Mouse (Mus musculus) embryo, embryonic 11.5 days (tissue): ENCODE data around the gene Lif.

ENCODE experiments used
- DNase-seq: peaks from one replicate; pipeline ENCODE4 v3.0.0-alpha.2; 2012; ENCODE audit warnings: low read depth, low spot score

The Lif gene

DNA sequence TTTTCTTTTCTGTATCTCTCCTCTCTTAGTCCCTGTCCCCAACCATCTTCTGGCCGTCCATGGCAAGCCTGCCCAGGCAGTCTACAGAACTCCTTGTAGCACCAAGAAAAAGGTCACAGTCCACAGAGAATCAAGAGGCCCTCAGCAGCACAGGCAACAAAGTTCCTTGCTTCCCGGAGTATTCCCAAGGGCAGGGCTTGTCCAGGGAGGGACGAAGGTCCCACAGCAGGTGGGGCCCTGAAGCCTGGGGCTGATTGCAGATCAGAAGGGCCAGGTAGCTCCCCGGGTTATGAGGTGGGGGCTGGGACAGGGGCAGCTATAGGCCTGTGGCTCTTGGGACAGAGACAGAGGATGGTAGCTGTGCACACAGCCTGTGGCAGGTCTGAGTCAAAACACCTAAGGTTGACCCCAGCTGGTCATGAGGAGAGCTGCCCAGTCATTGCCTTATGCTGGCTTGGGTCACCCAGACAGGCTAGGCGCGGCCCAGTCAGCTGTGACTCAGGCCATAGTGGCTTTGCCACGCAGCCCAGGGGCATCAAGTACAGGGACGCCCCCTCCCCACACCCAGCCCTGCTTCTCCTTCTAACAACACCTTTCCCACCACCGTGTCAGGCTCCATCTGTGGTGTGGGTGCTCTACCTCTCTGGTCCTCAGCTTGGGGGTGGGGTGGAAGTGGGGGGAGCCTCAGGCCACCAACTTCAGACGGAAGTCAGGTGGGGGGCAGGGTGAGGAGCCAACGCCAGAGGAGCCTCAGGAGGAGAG, at the start of gene Lif:
Gene Lif (plus strand): TSS at position 712 of the 762 bp plus-strand sequence.
- DNase-seq: no peak

DNA sequence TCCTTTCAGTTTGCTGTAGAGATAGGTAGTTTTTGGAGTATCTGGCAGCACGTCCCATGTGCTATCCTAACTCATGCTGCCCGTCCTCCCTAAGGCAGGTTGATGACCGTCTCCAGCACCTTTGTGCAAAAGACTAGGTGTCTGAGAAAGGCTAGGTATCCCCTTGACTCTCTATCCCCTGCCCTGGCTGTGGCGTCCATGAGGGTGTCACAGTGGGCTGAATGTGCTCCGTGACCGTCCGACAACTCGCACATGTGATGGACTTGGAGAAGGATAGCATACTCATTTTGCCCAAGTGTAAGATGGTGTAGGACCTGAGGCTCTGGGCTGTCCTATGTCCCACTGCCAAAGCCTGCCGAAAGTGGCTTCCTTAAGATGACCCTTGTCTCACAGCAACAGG, 49.7 kb upstream of the Lif start:
- DNase-seq: no peak

DNA sequence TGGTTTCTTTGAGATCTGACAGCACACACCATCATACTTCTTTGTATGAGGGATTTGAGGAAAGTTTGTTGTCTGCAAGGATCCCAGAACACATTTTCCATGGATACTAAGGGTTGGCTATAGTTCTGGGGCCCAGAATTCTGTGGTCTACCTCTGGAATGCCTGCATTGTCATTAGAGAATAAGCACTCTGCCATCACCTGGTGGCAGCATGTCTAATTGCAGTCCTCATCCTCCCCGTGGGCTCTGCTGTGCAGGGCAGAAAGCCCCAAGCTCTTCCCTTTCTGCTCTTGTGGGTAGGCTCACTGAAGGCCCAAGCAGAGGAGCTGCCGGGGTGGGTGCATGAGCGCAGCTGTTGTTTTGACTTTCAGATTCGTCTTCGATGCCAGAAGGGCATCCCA, 47.8 kb upstream of the Lif start:
- no peak for DNase-seq

DNA sequence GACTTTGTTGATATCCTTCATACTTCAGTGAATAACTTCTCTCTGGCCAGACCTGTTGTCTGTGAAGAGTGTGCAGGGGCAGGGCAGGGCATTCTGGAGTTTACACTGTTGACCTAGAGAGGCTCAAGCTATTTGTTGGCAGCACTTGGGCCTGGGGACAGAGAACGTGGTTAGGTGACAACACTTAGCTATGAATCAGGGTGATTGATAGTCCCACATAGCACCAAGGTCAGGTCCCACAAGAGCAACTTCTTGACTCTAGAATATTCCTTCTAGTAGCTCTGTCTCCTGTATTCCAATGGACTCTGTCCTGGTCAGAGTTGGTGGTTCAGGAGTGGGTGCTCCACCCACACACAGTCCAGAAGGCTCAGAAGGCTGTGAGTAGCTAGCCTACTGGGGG, 46.6 kb upstream of the Lif start:
- no peak for DNase-seq

DNA sequence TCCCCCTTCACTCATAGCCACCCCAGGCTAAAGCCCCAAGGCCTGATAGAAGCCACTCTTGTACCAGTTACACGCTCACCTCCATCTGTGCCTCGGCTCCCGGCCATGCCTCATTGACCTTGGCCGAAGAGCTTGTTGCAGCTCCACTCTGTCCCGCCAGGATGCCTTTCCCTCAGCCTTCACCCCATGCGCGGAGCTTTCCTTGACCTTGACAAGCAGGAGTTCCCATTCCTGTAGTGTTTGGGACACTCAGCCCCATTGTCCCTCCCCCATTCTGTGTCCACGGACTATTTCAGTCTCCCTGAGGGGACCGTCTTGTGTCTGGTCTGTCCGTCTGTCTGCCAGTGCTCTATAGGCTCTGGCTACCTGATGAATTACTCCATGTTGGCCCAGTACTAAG, 44.2 kb upstream of the Lif start:
- DNase-seq: no peak

DNA sequence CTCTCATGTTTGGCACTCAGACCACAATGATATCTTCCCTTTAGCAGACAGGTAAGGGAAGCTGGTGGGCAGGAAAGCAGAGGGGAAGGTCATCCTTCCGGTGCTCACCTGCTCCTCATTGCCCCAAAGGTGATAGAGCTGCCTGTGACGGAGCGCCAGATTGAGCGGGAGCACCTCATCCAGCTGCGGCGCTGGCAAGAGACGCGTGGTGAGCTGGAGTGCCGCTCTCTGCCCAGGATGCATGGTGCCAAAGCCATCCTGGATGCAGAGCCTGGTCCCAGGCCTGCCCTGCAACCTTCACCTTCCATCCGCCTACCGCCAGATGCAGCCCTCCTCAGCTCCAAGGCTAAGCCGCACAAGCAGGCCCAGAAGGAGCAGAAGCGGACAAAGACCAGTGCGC, 42.8 kb upstream of the Lif start:
- DNase-seq: no peak

DNA sequence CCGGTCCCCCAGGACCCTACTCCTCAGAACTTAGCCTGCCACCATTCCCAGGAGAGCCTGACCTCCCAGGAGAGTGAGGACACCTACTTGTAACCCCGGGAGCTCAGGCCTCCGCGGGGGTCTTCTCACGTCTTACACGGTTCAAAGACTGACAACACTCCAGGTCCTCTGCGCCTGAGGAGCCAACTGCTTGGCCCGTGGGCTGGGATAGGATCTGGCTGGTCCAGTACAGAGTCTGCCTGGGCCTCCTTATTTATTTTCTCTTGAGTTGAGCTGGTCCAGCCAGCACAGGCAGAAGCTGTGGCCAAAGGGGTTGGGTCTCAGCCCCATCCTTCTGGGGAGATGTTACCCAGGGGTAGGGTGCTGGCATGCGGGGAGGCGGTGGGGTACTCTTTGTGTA, 42.3 kb upstream of the Lif start:
- DNase-seq: no peak

DNA sequence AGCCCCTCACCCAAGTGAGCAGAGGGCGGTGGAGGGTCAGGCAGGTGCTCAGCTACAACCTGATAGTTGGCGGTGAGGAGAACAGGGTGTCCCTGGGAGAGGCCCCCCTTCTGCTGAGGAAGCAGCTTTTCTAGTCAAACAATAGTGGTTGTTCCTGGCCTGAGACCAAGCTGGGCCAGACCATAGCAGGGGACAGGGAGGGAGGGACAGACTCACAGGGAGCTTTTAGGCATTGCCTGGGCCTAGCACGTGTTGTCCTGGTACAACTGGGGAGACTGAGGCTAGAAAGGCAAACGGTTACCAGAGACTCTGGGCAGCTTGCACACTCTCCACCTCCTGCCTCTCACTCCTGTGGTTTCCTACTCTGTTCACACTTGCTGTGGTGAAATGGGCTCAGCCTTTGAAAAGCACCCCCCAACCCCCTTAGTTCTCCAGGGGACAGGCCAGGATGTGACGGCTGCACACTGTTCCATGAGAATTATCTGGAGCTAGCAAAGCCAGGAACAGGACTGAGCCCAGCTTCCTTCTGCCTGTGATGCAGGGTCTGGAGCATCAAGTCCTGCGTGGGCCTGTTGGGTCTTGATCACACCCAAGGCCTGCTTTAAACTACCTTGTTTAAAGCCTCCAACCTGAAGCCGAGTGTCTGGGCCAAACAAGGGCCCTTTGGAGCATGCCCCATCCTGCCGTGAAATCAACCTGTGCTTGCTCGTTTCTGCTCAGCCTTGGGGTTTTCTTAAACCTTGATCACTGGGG, 40.9 kb upstream of the Lif start:
- no peak for DNase-seq

DNA sequence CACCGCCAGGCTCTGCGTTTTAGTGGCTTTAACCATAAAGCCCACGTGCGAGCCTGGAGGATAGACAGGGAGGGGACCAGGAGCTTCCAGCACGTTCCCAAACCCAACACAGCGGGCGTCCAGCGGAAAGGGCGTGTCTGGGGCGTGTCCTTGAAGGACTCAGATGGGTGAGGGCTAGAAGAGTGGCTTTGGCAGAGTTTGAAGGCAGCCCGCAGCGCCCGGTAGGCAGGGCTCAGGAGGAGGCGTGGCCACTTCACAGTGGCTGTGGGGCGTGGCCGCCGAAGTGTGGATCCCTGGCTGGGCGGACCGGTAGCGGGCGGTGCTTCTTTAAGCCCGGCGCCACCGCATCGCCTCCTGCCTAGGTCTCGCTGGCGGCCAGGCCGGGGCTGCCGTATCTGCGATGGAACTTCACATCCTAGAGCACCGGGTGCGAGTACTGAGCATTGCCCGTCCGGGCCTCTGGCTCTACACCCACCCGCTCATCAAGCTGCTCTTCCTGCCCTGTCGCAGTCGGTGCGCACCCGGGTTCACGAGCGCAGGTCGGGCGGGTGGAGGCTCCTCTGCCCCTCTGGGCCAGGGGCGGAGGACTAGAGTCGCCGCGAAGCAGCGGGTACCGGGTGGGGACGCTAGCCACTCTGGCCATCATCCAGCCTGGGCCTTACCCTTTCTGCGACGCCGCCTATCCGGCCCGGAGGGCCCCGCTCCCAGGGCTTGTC, 39.3 kb upstream of the Lif start, which contains the start of gene Castor1:
Gene Castor1 (plus strand): TSS at position 312 of the 716 bp plus-strand sequence.
- DNase-seq: peak; percentile 69

DNA sequence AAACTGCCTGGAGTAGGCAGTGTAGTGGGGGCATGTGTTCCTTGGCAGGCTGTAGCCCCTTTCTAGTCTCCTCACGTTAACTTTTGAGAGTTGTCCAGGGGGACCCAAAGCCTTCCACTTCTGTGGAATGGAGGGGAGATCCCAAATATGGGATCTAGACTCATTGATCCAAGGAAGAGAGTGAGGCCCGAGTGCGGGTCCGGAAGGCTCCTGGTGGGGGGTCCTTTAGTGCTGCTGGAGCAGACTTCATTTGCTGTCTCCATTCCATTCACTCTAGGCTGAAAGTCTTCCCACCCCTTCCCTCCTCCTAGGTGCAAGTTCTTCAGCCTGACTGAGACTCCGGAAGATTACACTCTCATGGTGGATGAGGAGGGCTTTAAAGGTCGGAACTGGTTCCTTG, 38.7 kb upstream of the Lif start:
- DNase-seq: no peak

DNA sequence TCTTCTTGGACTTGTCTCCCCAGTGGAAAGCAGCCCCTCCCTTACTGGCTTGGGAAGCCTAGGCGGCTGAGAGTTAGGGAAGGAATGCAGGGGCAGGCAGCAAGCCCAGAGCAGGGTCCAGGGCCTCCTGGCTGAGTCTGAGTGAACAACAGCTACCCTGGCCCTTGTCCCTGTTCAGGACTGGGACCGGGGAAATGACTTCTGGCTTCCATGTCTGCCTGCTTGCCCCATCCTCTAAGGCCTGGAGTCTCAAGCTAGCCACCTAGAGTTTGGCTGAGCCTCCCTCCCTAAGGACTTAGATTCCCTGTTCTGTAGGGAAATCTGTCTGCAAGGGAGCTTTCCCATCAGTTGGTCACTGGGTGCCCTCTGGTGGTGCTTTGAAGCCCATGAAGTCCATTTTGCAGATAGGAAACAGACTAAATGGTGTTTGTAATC, 38.0 kb upstream of the Lif start:
- peak; percentile 50 for DNase-seq

DNA sequence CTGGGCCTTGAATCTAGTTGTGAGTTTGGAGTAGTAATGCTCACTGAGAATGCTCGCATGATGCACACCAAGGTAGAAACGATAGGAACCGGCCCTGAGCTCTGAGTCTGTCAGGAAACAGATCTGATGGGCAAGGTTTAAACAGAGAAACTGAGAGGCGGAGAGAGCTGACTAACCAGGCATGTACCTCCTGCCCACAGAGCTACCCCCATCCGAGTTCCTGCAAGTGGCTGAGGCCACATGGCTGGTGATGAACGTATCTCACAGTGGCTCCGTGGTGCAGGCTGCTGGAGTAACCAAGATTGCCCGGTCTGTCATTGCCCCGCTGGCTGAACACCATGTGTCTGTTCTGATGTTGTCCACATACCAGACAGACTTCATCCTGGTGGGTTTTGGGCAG, 37.4 kb upstream of the Lif start:
- DNase-seq: no peak

DNA sequence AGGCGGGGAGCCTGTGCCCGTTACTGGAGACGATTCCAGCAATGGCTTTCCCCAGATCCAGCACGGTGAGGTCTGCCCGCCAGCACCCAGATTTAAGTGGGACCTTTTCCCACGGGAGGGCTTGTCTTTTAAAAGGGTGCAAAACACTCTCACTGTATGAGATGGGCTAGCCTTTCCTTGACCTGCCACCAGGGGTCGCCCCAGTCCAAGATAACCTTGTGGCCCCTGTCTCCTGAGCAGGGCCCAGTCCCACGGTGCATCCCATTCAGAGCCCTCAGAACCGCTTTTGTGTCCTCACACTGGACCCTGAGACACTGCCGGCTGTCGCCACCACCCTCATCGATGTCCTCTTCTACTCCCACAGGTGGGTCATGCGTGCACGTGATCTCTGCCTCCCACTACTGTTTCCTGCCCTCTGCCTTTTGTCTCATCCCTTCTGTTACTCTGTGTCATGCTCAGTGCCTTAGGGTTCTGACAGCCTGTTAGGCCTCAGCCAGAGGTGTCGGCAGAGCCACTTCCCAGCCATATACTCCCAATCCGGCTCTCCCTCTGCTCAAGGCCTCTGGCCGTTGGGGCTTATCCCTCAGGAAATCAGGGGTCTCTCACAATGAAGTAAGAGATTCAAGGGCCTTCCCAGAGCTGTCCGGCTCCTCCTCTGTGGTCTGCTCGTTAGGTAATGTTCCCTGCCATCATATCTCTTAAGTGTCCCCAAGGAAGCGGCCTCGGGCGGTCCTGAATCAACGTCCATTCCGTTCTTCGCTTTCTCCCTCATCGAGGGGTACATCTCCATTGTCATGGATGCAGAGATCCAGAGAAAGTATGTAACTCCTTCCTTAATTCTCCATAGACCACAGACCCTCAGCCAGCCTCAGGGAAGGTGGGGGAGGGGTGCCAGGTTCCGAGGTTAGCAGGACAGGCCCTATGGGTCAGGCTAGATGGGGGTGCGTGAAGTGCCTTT, 36.6 kb upstream of the Lif start:
- DNase-seq: peak; percentile 54

DNA sequence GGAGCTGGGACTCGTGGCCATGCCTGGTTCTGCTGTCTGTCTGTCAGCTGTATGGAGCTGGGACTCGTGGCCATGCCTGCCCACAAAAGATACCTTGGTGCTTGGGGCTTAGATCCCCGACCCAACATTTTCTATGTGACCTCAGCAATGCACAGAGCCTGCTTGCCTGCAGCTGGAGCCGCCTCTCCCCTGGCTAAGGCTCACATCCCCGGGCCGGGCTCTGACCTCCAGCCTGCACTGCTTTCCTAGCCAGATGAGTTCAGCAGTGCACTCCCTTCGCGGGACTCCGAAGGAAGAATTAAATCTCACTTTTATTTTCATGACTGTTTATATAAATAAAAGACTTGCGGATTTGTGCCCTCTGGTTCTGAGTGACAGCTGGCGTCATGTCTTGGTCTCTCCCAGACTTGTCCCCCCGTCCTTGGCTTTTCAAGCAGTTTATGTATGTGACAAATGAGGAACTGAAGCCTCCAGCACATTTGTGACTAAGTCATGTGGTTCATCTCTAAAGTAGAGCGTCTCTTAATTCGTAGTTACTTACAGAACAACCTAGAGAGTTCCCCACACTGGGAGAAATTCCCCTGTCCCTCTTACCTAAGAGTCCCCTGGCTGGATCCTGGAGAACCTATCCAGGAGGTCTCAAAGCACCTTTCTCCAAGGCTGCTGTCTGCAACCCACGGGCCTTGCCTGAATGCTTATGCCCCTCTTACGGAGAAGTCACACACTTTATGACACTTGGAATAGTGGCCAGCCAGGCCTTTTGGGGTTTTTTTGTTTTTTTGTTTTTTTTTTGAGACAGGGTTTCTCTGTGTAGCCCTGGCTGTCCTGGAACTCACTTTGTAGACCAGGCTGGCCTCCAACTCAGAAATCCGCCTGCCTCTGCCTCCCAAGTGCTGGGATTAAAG, 35.1 kb upstream of the Lif start:
- no peak for DNase-seq

DNA sequence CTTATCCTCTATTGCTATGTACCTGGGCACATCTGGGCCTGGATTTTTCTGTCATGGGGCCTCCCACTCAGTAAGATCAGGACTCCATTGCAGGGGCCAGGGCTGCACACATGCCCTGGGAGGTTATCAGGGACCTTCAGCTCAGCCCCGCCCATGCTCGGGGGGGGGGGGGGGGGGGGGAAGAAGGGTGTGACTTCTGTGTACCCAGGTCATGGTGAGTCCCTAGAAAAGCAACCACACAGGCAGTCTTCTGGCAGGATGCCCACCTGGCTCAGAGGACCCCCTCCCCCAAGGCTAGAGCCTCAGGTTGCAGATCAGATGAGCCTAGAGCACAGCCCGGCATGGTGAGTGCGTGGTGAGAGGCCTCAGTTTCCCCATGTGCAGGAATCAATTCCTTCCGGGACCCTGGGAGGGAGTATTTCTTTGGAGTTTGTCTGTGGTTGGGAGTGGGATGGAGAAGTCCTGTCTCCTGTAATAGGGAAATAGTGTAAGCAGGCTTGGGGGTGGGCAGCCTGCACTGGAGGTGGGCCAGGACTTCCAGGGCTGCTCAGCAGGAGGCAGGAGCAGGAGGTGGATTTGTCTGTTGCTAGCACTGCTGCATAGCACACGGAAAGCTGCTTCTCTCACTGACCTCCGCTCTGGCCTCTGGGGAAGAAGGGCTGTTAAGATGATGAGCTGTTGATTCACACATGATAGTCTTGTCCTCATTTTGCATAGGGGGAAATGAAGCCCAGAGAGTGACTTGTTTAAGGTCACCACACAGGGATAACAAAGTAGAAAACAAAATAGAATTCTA, 33.8 kb upstream of the Lif start:
- no peak for DNase-seq

DNA sequence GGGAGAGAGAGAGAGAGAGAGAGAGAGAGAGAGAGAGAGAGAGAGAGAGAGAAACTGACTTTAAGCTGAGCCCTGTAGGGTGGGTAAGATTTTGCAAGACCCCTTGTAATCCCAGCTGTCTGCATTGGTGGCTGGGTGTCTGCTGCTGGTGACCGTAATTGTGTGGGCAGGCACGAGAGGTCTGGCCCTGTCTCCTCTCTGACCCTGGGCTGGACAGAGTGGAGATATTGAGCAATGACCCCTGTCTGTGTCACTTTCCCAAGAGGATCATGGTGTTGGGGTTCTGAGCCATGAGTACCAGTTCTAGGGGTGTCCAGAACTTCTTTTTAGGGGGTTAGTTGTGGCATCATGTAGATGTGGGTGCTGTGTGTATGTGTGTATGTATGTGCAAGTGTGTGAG, 33.1 kb upstream of the Lif start:
- DNase-seq: no peak

DNA sequence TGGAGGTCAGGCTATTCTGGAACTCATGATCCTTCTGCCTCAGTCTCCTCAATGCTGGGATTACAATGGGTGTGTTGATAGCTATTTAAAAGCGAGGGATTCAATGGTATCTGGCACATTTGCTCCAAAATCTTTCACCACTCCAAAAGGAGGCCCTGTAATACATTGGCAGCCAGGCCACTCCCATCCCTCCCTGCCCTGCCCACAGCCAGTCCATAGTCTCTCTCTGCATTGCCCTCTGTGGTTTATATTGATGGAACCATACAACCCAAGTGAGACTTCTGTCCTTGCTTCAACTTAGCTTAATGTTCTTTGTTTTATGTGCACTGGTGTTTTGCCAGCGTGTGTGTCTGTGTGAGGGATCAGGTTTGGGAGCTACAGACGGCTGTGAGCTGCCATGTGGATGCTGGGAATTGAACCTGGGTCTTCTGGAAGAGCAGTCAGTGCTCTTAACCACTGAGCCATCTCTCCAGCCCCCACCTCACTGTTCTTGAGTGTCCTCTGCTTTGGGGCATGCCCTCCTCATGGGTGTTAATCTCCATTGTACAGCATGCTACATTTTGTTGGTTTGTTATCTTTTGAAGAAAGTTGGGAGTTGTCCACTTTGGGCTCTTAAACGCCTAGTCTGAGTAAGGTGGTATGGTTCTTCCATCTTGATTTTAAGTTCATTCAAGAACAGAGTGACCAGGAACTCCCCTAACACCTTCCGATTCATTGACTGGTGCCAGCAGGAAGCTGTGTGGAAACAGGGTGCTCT, 30.6 kb upstream of the Lif start:
- DNase-seq: no peak

DNA sequence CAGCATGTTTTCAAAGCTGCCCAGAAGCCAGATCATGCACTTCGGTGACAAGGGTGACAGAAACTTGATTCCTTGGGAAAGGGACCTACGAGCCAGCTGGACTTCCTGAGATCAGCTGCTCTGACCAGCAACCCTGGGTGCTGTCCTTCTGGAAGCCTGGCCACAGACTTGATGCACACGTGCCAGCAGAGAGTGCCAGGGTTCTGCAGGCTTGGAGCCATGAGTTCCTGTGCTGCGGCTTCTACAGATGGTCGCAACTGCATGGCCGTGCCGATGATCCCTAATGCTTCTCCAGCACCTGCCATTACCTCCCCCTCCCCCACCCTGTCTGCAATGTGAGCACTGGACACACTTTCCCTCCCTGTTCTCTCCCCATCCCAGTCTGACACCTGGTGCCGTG, 28.9 kb upstream of the Lif start:
- DNase-seq: no peak

DNA sequence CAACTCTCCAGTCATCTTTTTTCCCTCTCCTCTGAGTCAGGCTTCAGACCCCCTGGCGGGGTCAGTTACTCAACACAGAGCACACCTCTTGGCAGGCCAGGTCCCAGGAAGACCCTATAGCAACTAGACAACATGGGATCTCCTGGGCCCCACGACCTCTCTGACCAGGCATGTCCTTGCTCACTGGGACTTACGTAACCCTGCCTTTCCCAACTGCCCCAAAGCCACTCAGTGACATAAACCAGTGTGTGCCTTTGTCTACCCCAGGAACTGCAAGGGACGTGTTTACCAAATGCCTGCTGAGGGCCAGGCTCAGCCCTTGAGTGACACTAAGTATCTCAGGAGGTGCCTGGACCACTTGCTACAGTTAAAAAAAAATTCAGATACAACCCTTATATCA, 27.5 kb upstream of the Lif start:
- DNase-seq: no peak
